Mouse (Mus musculus): Measurements from ENCODE around the gene Zfp28. TPM values are rescaled to one million over a fixed set of nuclear protein-coding genes. Genes with fewer than 3 reads are reported as not detected.

The Zfp28 gene
- 2.5 and 3.3 TPM in 2 replicates for polyA plus RNA-seq (2015; fragmentation: Nextera tagmentation; extraction: Ambion mirVana)

GRCm38 (mm10) chr7:6383044-6383455 is at the start of gene Zfp28:
Gene Zfp28 (plus strand): TSS chr7:6383295.
- Histone ChIP-seq H3K9ac (ENCODE audit: low read depth, low read length) (peak within 1 kb of the TSS; percentile 49), H3K27me3 (replicated peaks; ENCODE audit: control insufficient read depth, insufficient read depth, low read length) (no peaks in the 10 kb centered on the region), H3K4me2 (replicated peaks; ENCODE audit: low read depth) (peak within 1 kb of the TSS; percentile 84), H3K4me3 (ENCODE audit: low read depth, low read length) (peak within 1 kb of the TSS; percentile 46), H3K27ac (ENCODE audit: low read depth, low read length) (no peak within 1 kb of the TSS), H3K36me3 (ENCODE audit: control insufficient read depth, insufficient read depth) (peaks cover 7% of the 10 kb centered on the region; the same call in 1 of the 2 replicates), H3K9me3 (ENCODE audit: control insufficient read depth) (no peaks in the 10 kb centered on the region), H3K4me1 (replicated peaks; ENCODE audit: control insufficient read depth, insufficient read depth, low read length) (no peaks in the 10 kb centered on the region)
- under 1% methylated on average over 28 of the region's 28 CpGs for WGBS
- peak; percentile 65 for TF ChIP-seq CTCF (IDR thresholded peaks at IDR 0.05; ENCODE audit: low read depth)
- ATAC-seq: peak; percentile 99

- ATAC-seq: no peak
- Histone ChIP-seq H3K4me2 (replicated peaks; ENCODE audit: low read depth) (no peak overlapping the region), H3K27me3 (replicated peaks; ENCODE audit: control insufficient read depth, insufficient read depth, low read length) (no peaks in the 10 kb centered on the region), H3K36me3 (ENCODE audit: control insufficient read depth, insufficient read depth) (no peaks in the 10 kb centered on the region), H3K9ac (ENCODE audit: low read depth, low read length) (no peak overlapping the region), H3K4me1 (replicated peaks; ENCODE audit: control insufficient read depth, insufficient read depth, low read length) (no peaks in the 10 kb centered on the region), H3K27ac (ENCODE audit: low read depth, low read length) (no peak overlapping the region), H3K9me3 (ENCODE audit: control insufficient read depth) (no peaks in the 10 kb centered on the region), H3K4me3 (ENCODE audit: low read depth, low read length) (no peak overlapping the region)
- 83% methylated on average over 5 of the region's 5 CpGs for WGBS
- TF ChIP-seq CTCF (IDR thresholded peaks at IDR 0.05; ENCODE audit: low read depth): no peak
These were observed 43.2 kb upstream of the Zfp28 start for GRCm38 (mm10) chr7:6339865-6340264.

- Histone ChIP-seq H3K36me3 (ENCODE audit: control insufficient read depth, insufficient read depth) (no peaks in the 10 kb centered on the region), H3K4me1 (replicated peaks; ENCODE audit: control insufficient read depth, insufficient read depth, low read length) (no peaks in the 10 kb centered on the region), H3K9me3 (ENCODE audit: control insufficient read depth) (no peaks in the 10 kb centered on the region), H3K27me3 (replicated peaks; ENCODE audit: control insufficient read depth, insufficient read depth, low read length) (no peaks in the 10 kb centered on the region), H3K9ac (ENCODE audit: low read depth, low read length) (no peak within 1 kb of the TSS; the same call in 1 of the 2 replicates), H3K4me2 (replicated peaks; ENCODE audit: low read depth) (peak within 1 kb of the TSS; percentile 75), H3K4me3 (ENCODE audit: low read depth, low read length) (peak within 1 kb of the TSS; percentile 56), H3K27ac (ENCODE audit: low read depth, low read length) (no peak within 1 kb of the TSS)
- WGBS: 1% methylated on average over 26 of the region's 26 CpGs
- TF ChIP-seq CTCF (IDR thresholded peaks at IDR 0.05; ENCODE audit: low read depth): no peak
- no peak for ATAC-seq
These were observed 39.5 kb upstream of the Zfp28 start, which contains the start of gene Gm3854 for GRCm38 (mm10) chr7:6343501-6344071. Gene Gm3854 (plus strand): TSS chr7:6343759.

- H3K4me3 ChIP-seq (ENCODE audit: low read depth, low read length): peak overlapping the region; percentile 56
- no peaks in the 10 kb centered on the region for H3K36me3 ChIP-seq (ENCODE audit: control insufficient read depth, insufficient read depth)
- ATAC-seq: no peak
- no peak for TF ChIP-seq CTCF (IDR thresholded peaks at IDR 0.05; ENCODE audit: low read depth)
- no peak overlapping the region for H3K27ac ChIP-seq (ENCODE audit: low read depth, low read length)
- 32% methylated on average over 10 of the region's 10 CpGs for WGBS
- H3K4me2 ChIP-seq (replicated peaks; ENCODE audit: low read depth): peak overlapping the region; percentile 75
- H3K9me3 ChIP-seq (ENCODE audit: control insufficient read depth): no peaks in the 10 kb centered on the region
- H3K27me3 ChIP-seq (replicated peaks; ENCODE audit: control insufficient read depth, insufficient read depth, low read length): no peaks in the 10 kb centered on the region
- no peaks in the 10 kb centered on the region for H3K4me1 ChIP-seq (replicated peaks; ENCODE audit: control insufficient read depth, insufficient read depth, low read length)
- no peak overlapping the region; the same call in 1 of the 2 replicates for H3K9ac ChIP-seq (ENCODE audit: low read depth, low read length)
These were observed 39.0 kb upstream of the Zfp28 start for GRCm38 (mm10) chr7:6344124-6344523.

DNA sequence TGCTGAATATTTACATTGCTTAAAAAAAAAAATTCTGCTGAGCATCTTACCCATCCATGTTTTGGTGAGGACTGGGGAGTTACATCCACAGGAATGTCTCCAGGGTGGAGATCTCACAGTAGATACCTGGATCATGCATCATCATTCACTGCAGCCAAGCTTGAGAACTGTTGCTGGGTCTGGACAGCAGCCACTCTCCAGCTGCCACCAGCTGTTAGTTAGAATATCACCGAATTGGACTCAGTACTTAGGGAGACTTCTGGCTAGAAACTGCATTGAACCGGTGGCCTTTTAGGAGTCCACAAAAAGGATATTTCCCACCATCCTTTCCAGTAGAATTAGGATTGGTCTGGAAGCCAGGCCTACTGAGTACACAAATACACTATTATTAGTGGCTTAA is 25.0 kb upstream of the Zfp28 start:
- H3K9me3 ChIP-seq (ENCODE audit: control insufficient read depth): no peaks in the 10 kb centered on the region
- no peak overlapping the region for H3K4me2 ChIP-seq (replicated peaks; ENCODE audit: low read depth)
- no peaks in the 10 kb centered on the region for H3K4me1 ChIP-seq (replicated peaks; ENCODE audit: control insufficient read depth, insufficient read depth, low read length)
- H3K4me3 ChIP-seq (ENCODE audit: low read depth, low read length): no peak overlapping the region
- H3K27ac ChIP-seq (ENCODE audit: low read depth, low read length): no peak overlapping the region
- H3K9ac ChIP-seq (ENCODE audit: low read depth, low read length): no peak overlapping the region
- no peak for ATAC-seq
- WGBS: 57% methylated on average over 2 of the region's 2 CpGs
- no peak for TF ChIP-seq CTCF (IDR thresholded peaks at IDR 0.05; ENCODE audit: low read depth)
- H3K27me3 ChIP-seq (replicated peaks; ENCODE audit: control insufficient read depth, insufficient read depth, low read length): no peaks in the 10 kb centered on the region
- H3K36me3 ChIP-seq (ENCODE audit: control insufficient read depth, insufficient read depth): no peaks in the 10 kb centered on the region

DNA sequence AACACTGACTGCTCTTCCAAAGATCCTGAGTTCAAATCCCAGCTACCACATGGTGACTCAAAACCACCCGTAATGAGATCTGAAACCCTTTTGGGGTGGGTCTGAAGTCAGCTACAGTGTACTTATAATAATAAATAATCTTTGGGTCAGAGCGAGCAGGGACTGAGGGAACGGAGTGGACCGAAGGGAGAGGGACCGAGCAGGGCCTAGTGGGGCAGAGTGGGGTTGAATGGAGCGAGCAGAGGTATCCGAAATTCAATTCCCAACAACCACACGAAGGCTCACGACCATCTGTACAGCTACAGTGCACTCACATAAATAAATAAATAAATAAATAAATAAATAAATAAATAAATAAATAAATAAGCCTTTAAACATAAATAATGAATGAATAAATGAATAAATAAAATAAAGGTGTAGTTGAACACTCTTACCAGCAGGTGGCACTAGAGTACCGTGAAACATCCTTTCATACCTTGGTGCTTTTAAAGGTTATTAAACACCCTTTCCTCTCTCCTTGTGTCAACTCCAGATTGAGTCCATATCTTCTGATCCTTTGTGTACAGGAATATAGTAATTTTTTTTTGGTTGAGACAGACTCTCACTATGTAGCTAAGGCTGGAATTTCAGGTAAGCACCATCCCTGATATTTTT is 24.0 kb upstream of the Zfp28 start:
- Histone ChIP-seq H3K9ac (ENCODE audit: low read depth, low read length) (no peak overlapping the region), H3K27ac (ENCODE audit: low read depth, low read length) (no peak overlapping the region), H3K27me3 (replicated peaks; ENCODE audit: control insufficient read depth, insufficient read depth, low read length) (no peaks in the 10 kb centered on the region), H3K4me2 (replicated peaks; ENCODE audit: low read depth) (no peak overlapping the region), H3K4me1 (replicated peaks; ENCODE audit: control insufficient read depth, insufficient read depth, low read length) (no peaks in the 10 kb centered on the region), H3K36me3 (ENCODE audit: control insufficient read depth, insufficient read depth) (no peaks in the 10 kb centered on the region), H3K4me3 (ENCODE audit: low read depth, low read length) (no peak overlapping the region), H3K9me3 (ENCODE audit: control insufficient read depth) (no peaks in the 10 kb centered on the region)
- TF ChIP-seq CTCF (IDR thresholded peaks at IDR 0.05; ENCODE audit: low read depth): peak; percentile 77
- 49% methylated on average over 10 of the region's 10 CpGs for WGBS
- ATAC-seq: no peak

All from intestine, postnatal 0 days (tissue).